Mouse (Mus musculus) forebrain, embryonic 11.5 days (tissue): ENCODE results near the gene Atox1. TPM values are rescaled to one million over a fixed set of nuclear protein-coding genes. Genes with fewer than 3 reads are reported as not detected.
"Not testable (repeated sequence)": the region's sequence is repeated elsewhere in the genome, so short reads cannot be mapped to it uniquely, and the experiment has no call there.

Source experiments
- ATAC-seq: fragments of 200-750 bp; cut with Nextera tagmentation; replicated peaks from 2 replicates; pipeline ENCODE4 v1.8.0; 2017; ENCODE audit warnings: moderate TSS enrichment; ENCODE audit not compliant: low FRiP score
- DNase-seq: peaks from one replicate; pipeline ENCODE4 v3.0.0-alpha.2; 2017; ENCODE audit warnings: low spot score
- H3K27ac ChIP-seq: fragments of 300-500 bp; sonication (generic); 2 replicates; pipeline ENCODE4 v1.5.1; 2014; ENCODE audit warnings: low read depth, low read length
- H3K27me3 ChIP-seq: fragments of 300-500 bp; sonication (generic); 2 replicates; pipeline ENCODE4 v1.6.1; 2014; ENCODE audit warnings: mild to moderate bottlenecking, low read length, mixed read lengths; ENCODE audit not compliant: control insufficient read depth, insufficient read depth
- H3K36me3 ChIP-seq: fragments of 300-500 bp; sonication (generic); 2 replicates; pipeline ENCODE4 v1.6.1; 2014; ENCODE audit warnings: mild to moderate bottlenecking, low read length, moderate library complexity, mixed read lengths; ENCODE audit not compliant: control insufficient read depth, insufficient read depth
- H3K4me1 ChIP-seq: fragments of 300-500 bp; sonication (generic); replicated peaks from 2 replicates; pipeline ENCODE4 v1.6.1; 2014; ENCODE audit warnings: low read length, mixed read lengths; ENCODE audit not compliant: control insufficient read depth, insufficient read depth
- H3K4me2 ChIP-seq: fragments of 300-500 bp; sonication (generic); 2 replicates; pipeline ENCODE4 v1.6.1; 2014; ENCODE audit warnings: low read depth, mild to moderate bottlenecking, low read length, moderate library complexity, mixed read lengths; ENCODE audit not compliant: severe bottlenecking
- H3K4me3 ChIP-seq: fragments of 300-500 bp; sonication (generic); 2 replicates; pipeline ENCODE4 v1.5.1; 2014; ENCODE audit warnings: low read depth, low read length
- H3K9ac ChIP-seq: fragments of 300-500 bp; sonication (generic); 2 replicates; pipeline ENCODE4 v1.6.1; 2014; ENCODE audit warnings: low read length
- H3K9me3 ChIP-seq: fragments of 300-500 bp; sonication (generic); 2 replicates; pipeline ENCODE4 v1.6.1; 2016; ENCODE audit warnings: low read length, mixed read lengths; ENCODE audit not compliant: control insufficient read depth
- WGBS: fragments of 180-500 bp; shearing (Covaris S2); extraction: QIAGEN DNeasy Blood & Tissue Kit; methylation state at CpG from one replicate; pipeline ENCODE4 v1.1.7; 2014; 5-methylcytosine and 5-hydroxymethylcytosine counted together
- polyA plus RNA-seq: library from polyadenylated mRNA; unstranded; fragments of >200 nt; fragmentation: Nextera tagmentation; extraction: Ambion mirVana; gene quantifications from 2 replicates; pipeline ENCODE4 v1.2.1, GENCODE M21; 2014

Atox1 gene
- polyA plus RNA-seq, 1 experiment from 2014 or later = 209 TPM

DNA sequence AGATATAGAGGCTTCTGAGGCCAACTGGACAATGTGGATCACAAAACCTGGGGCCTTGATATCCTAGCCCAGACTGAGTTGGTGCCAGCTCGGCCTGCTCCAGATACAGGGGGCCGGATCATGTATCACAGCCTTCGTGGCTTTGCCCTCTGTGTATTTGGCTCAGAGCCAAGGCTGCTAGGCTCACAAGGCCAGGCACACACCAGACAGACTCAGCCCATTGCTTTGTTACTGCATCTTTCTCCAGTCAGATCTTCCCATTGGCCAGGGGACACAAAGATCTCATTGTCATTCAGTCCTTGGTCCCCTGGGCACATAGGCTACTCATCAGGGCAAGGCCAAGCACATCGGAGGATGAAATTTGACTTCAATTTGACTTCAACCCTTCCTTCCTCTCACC, 37.3 kb downstream of the Atox1 start:
- H3K9me3 ChIP-seq = no peaks in the 10 kb centered on the region
- H3K9ac ChIP-seq = 0 out of 2 replicates have a peak overlapping the region, but pooled peaks have one; percentile 23
- H3K36me3 ChIP-seq = no peaks in the 10 kb centered on the region
- ATAC-seq (peak; percentile 60), DNase-seq (peak; percentile 74)
- H3K27me3 ChIP-seq = no peaks in the 10 kb centered on the region
- H3K4me3 ChIP-seq = no peak overlapping the region
- peaks cover 28% of the 10 kb centered on the region for H3K4me1 ChIP-seq
- WGBS = 33% methylated on average over 4 of the region's 4 CpGs
- H3K27ac ChIP-seq = peak overlapping the region; percentile 64
- no peak overlapping the region for H3K4me2 ChIP-seq

DNA sequence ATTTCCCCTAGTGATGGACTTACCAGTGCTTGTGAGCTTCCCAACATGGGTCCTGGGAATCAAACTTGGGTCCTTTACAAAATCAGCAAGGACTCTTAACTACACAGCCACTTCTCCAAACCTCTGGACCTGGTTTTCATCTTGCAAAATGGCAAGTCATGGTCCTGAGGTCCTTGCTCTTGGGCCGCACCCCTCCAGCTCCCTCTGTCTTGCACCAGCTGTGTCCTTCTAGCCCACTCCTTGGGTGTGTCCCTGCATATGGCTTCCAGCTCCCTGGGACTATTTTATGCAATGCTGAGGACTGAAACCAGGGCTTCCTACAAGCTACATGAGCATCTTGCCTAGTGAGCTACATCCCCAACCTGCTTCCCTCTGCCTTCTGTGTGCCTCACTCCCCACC, 38.1 kb downstream of the Atox1 start, which contains the start of gene Sparc:
Gene Sparc (minus strand): TSS at position 206 of the 400 bp plus-strand sequence.
- Histone ChIP-seq H3K4me2 (no peak within 1 kb of the TSS), H3K27me3 (no peaks in the 10 kb centered on the region), H3K27ac (peak within 1 kb of the TSS; percentile 64), H3K9me3 (no peaks in the 10 kb centered on the region), H3K4me1 (peaks cover 27% of the 10 kb centered on the region), H3K4me3 (no peak within 1 kb of the TSS), H3K9ac (0 out of 2 replicates have a peak within 1 kb of the TSS, but pooled peaks have one; percentile 23), H3K36me3 (no peaks in the 10 kb centered on the region)
- ATAC-seq (no peak), DNase-seq (no peak)
- WGBS = 100% methylated on average over 1 of the region's 1 CpGs

DNA sequence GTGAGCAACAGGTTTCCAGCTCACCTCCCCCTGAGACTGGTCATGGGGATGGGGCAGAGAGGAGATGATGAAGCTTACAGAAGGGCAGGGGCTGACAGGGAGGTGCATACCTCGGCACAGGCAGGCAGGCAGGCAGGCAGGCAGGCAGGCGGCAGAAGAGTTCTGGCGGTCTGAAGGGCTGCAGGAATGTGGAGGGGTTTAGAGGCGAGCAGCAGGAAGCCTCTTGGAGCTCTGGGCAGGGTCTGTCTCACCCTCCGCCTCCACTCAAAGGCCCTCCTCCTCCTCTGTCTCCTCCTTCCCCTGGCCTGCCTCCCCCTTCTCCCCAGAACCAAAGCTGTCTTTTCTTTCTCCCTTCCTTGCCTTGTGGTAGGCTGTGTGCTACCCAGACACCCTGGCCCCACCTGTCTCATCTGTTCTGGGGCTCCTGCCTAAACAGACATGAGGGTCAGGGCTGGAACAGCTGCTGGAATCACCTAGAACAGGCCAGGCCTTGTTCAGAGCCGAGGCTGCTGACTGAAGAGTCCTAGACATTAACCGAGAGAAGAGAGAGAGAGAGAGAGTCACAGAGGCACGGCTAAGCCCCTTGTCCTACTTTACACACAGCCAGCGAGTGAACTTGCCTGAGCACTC, 41.2 kb downstream of the Atox1 start:
- Histone ChIP-seq H3K27ac (peak overlapping the region; percentile 80), H3K36me3 (no peaks in the 10 kb centered on the region), H3K9me3 (no peaks in the 10 kb centered on the region), H3K4me1 (peaks cover 26% of the 10 kb centered on the region), H3K4me2 (peak overlapping the region; percentile 63), H3K27me3 (no peaks in the 10 kb centered on the region), H3K4me3 (peak overlapping the region; percentile 38), H3K9ac (peak overlapping the region; percentile 65)
- DNase-seq (peak; percentile 80), ATAC-seq (peak; percentile 83)
- 4% methylated on average over 8 of the region's 9 CpGs for WGBS

GRCm38 (mm10) chr11:55419296-55419677, 41.8 kb downstream of the Atox1 start:
- H3K36me3 ChIP-seq = no peaks in the 10 kb centered on the region
- ATAC-seq (no peak; the same call in 1 of the 2 replicates), DNase-seq (no peak)
- H3K9ac ChIP-seq = peak overlapping the region; percentile 65
- H3K9me3 ChIP-seq = no peaks in the 10 kb centered on the region
- H3K4me1 ChIP-seq = peaks cover 26% of the 10 kb centered on the region
- WGBS = 4% methylated on average over 4 of the region's 4 CpGs
- H3K27me3 ChIP-seq = no peaks in the 10 kb centered on the region
- peak overlapping the region; percentile 38 for H3K4me3 ChIP-seq
- peak overlapping the region; percentile 63 for H3K4me2 ChIP-seq
- peak overlapping the region; percentile 80 for H3K27ac ChIP-seq

DNA sequence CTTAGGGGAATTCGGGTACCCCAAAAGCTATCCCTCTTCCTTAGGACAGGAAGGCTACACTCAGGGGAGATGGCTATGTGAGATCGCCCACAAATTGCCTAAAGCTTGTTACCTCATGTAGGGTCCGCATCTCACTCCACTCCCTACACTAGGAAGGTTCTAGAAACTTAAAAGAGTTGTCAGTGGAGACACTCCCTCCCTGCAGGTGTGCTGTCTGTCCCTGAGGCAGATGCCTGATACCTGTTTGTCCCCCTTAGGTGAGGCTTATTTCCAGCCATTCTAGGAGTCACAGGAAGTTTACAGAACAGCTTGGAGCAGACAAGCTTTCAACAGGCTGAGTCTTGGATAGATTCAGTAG, 42.4 kb downstream of the Atox1 start:
- peak overlapping the region; percentile 65 for H3K9ac ChIP-seq
- H3K4me2 ChIP-seq = peak overlapping the region; percentile 63
- H3K36me3 ChIP-seq = no peaks in the 10 kb centered on the region
- no peak for DNase-seq
- peak overlapping the region; percentile 38 for H3K4me3 ChIP-seq
- WGBS = 9% methylated on average over 3 of the region's 3 CpGs
- no peak overlapping the region; the same call in 1 of the 2 replicates for H3K27ac ChIP-seq
- no peak for ATAC-seq
- peaks cover 21% of the 10 kb centered on the region for H3K4me1 ChIP-seq
- no peaks in the 10 kb centered on the region for H3K9me3 ChIP-seq
- H3K27me3 ChIP-seq = no peaks in the 10 kb centered on the region

GRCm38 (mm10) chr11:55417898-55418703, 42.9 kb downstream of the Atox1 start:
- WGBS = under 1% methylated on average over 24 of the region's 24 CpGs
- peaks cover 19% of the 10 kb centered on the region for H3K4me1 ChIP-seq

DNA sequence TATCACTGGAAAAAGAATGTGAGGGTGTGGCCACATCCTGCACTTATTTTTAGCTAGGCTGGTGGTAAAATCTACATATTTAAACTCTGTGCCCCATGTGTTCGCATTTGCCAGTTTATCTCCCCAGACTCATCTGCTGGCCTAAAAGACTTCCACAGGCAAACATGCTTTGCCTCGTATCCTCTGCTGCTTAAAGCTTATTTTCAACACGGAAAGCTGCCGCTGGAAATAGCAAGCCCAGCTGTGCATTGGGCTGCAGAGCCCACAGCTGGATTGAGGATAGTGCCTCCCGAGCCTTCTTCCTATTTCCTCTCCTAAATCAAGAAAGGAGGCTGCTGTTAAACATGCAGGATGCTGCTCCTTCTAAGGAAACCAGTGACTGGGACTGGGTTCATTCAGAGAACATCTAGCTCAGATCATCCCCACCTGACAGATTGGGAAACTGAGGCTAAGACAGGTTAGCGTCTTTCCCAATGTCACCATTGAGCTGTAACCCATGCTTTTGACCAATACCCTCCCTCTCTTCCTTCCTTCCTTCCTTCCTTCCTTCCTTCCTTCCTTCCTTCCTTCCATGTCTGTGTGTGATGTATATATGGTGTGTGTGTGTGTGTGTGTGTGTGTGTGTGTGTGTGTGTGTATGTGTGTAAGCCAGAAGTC, 44.3 kb downstream of the Atox1 start:
- no peaks in the 10 kb centered on the region for H3K36me3 ChIP-seq
- no peak overlapping the region for H3K4me3 ChIP-seq
- DNase-seq (no peak), ATAC-seq (no peak)
- H3K27ac ChIP-seq = no peak overlapping the region
- H3K27me3 ChIP-seq = no peaks in the 10 kb centered on the region
- H3K4me1 ChIP-seq = peaks cover 19% of the 10 kb centered on the region
- H3K4me2 ChIP-seq = no peak overlapping the region
- 85% methylated on average over 6 of the region's 6 CpGs for WGBS
- no peak overlapping the region for H3K9ac ChIP-seq
- no peaks in the 10 kb centered on the region for H3K9me3 ChIP-seq

More at GRCm38 (mm10) chr11:55417898-55418703, 42.9 kb downstream of the Atox1 start:
- peak; percentile 83 for ATAC-seq
- peak overlapping the region; percentile 63 for H3K4me2 ChIP-seq
- peak overlapping the region; percentile 71 for H3K27ac ChIP-seq
- H3K36me3 ChIP-seq = no peaks in the 10 kb centered on the region
- peak overlapping the region; percentile 65 for H3K9ac ChIP-seq
- peak; percentile 89 for DNase-seq
- no peaks in the 10 kb centered on the region for H3K9me3 ChIP-seq
- H3K4me3 ChIP-seq = peak overlapping the region; percentile 38
- no peaks in the 10 kb centered on the region for H3K27me3 ChIP-seq

DNA sequence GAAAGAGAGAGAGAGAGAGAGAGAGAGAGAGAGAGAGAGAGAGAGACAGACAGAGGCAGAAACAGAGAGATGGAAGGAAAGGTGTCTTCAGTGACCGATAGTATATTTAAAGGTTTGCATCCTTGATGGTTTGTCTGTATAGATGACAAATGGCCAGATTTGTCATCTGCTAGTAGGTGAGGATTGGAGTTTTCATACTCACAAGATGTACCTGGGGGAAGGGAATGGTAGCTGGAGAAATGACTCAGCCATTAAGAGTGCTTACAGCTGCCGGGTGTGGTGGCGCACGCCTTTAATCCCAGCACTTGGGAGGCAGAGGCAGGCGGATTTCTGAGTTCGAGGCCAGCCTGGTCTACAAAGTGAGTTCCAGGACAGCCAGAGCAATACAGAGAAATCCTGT, 45.3 kb downstream of the Atox1 start:
- ATAC-seq, DNase-seq, H3K9me3 ChIP-seq, H3K27ac ChIP-seq, H3K4me3 ChIP-seq, H3K9ac ChIP-seq, H3K36me3 ChIP-seq, H3K4me2 ChIP-seq, H3K27me3 ChIP-seq: not testable (repeated sequence)
- 93% methylated on average over 6 of the region's 6 CpGs for WGBS
- peaks cover 19% of the 10 kb centered on the region for H3K4me1 ChIP-seq
